11 mouse cellular contexts compared by ENCODE assay signal in genomic region chr11:85323567-85324330, GRCm38 (mm10). TPM values are rescaled to one million over a fixed set of nuclear protein-coding genes. Genes with fewer than 3 reads are reported as not detected.
DNase-seq lines count a peak whose midpoint lies in the region; ATAC-seq lines count a peak whose summit lies in the region.
"Had no signal": no experiment of that assay in that cellular context is flagged by ENCODE, and none has a peak within 500 bp of the region (broad histone marks: within the 10 kb centered on the region; RNA-seq: fewer than 3 reads in every experiment).

No protein-coding gene starts in this region.

- no peak overlapping the region; the same call in 1 of the 2 replicates for H3K27ac ChIP-seq in liver, embryonic 16.5 days (ENCODE audit: low read length)
- no peak overlapping the region for H3K27ac ChIP-seq in midbrain, embryonic 13.5 days
- H3K27ac ChIP-seq in intestine, embryonic 16.5 days (ENCODE audit: low read length) = no peak overlapping the region
- H3K27ac ChIP-seq: hindbrain, postnatal 0 days; limb, embryonic 12.5 days had no signal

- H3K4me1 ChIP-seq in liver, embryonic 16.5 days (ENCODE audit: control insufficient read depth, low read depth, low read length) = peaks cover 8% of the 10 kb centered on the region
- no peaks in the 10 kb centered on the region for H3K4me1 ChIP-seq in midbrain, embryonic 13.5 days (replicated peaks)
- H3K4me1 ChIP-seq in intestine, embryonic 16.5 days (ENCODE audit: control insufficient read depth, insufficient read depth, low read length) = no peaks in the 10 kb centered on the region
- H3K4me1 ChIP-seq: limb, embryonic 12.5 days had no signal

- no peak for ATAC-seq in liver, embryonic 16.5 days (ENCODE audit: low read depth)
- ATAC-seq in midbrain, embryonic 13.5 days = no peak
- no peak for ATAC-seq in intestine, embryonic 16.5 days
- ATAC-seq: hindbrain, postnatal 0 days had no signal

- no peak overlapping the region for H3K9ac ChIP-seq in liver, embryonic 16.5 days (ENCODE audit: low read depth, low read length)
- H3K9ac ChIP-seq in midbrain, embryonic 13.5 days (replicated peaks) = no peak overlapping the region
- no peak overlapping the region for H3K9ac ChIP-seq in intestine, embryonic 16.5 days (ENCODE audit: low read depth, low read length)
- H3K9ac ChIP-seq: limb, embryonic 12.5 days had no signal

- peak; percentile 11 for DNase-seq in thymus, postnatal 25 days
- no peak for DNase-seq in thymus, postnatal 36 days
- peak; percentile 13 for DNase-seq in ZHBTc4 (ENCODE audit: low read depth, low spot score)
- DNase-seq in spleen, postnatal 4 days (ENCODE audit: low spot score in 2 of 2) = no peak
- DNase-seq: cerebellum, adult 11 months; heart, adult 11 months had no signal

- no peaks in the 10 kb centered on the region for H3K9me3 ChIP-seq in liver, embryonic 16.5 days (replicated peaks; ENCODE audit: control insufficient read depth, low read length)
- H3K9me3 ChIP-seq in midbrain, embryonic 13.5 days = no peaks in the 10 kb centered on the region
- H3K9me3 ChIP-seq in intestine, embryonic 16.5 days (ENCODE audit: control insufficient read depth, low read length) = no peaks in the 10 kb centered on the region
- H3K9me3 ChIP-seq: limb, embryonic 12.5 days had no signal

- H3K4me3 ChIP-seq in liver, embryonic 16.5 days (ENCODE audit: low read depth, low read length) = no peak overlapping the region
- H3K4me3 ChIP-seq in midbrain, embryonic 13.5 days (replicated peaks) = no peak overlapping the region
- H3K4me3 ChIP-seq in intestine, embryonic 16.5 days (ENCODE audit: low read length) = no peak overlapping the region
- H3K4me3 ChIP-seq: limb, embryonic 12.5 days had no signal

- peaks cover 4% of the 10 kb centered on the region; the same call in 1 of the 2 replicates for H3K36me3 ChIP-seq in liver, embryonic 16.5 days (ENCODE audit: control insufficient read depth, insufficient read depth)
- peaks cover 8% of the 10 kb centered on the region for H3K36me3 ChIP-seq in midbrain, embryonic 13.5 days
- H3K36me3 ChIP-seq in intestine, embryonic 16.5 days (ENCODE audit: control insufficient read depth, insufficient read depth, low read length) = no peaks in the 10 kb centered on the region

- 0 out of 2 replicates have a peak overlapping the region, but pooled peaks have one; percentile 3 for H3K4me2 ChIP-seq in liver, embryonic 16.5 days (ENCODE audit: low read depth, low read length)
- no peak overlapping the region for H3K4me2 ChIP-seq in midbrain, embryonic 13.5 days (replicated peaks)
- no peak overlapping the region for H3K4me2 ChIP-seq in intestine, embryonic 16.5 days (ENCODE audit: low read depth, low read length)
- H3K4me2 ChIP-seq: limb, embryonic 12.5 days had no signal

- H3K27me3 ChIP-seq in liver, embryonic 16.5 days (ENCODE audit: control insufficient read depth, insufficient read depth, low read depth, low read length) = no peaks in the 10 kb centered on the region
- no peaks in the 10 kb centered on the region for H3K27me3 ChIP-seq in midbrain, embryonic 13.5 days
- H3K27me3 ChIP-seq in intestine, embryonic 16.5 days (replicated peaks; ENCODE audit: control insufficient read depth, insufficient read depth, low read length) = no peaks in the 10 kb centered on the region
- H3K27me3 ChIP-seq: limb, embryonic 12.5 days had no signal

- 41% methylated on average over 9 of the region's 9 CpGs for WGBS in liver, embryonic 16.5 days (ENCODE audit: insufficient replicate concordance)
- 82% methylated on average over 9 of the region's 9 CpGs for WGBS in midbrain, embryonic 13.5 days
- WGBS in intestine, embryonic 16.5 days = 91% methylated on average over 9 of the region's 9 CpGs

RNA-seq across cellular contexts. Expression of gene Ppm1d, which starts 12.7 kb away (rescaled TPM):
- 17.7 and 18.4 TPM in 2 replicates for polyA plus RNA-seq in liver, embryonic 16.5 days (2015; fragmentation: Nextera tagmentation; extraction: Ambion mirVana)
- polyA plus RNA-seq in midbrain, embryonic 13.5 days (2015; fragmentation: Nextera tagmentation; extraction: Ambion mirVana) = 21.1 and 22.8 TPM in 2 replicates
- 8.3 and 8.7 TPM in 2 replicates for polyA plus RNA-seq in intestine, embryonic 16.5 days (2015; fragmentation: Nextera tagmentation; extraction: Ambion mirVana)

RNA-seq across cellular contexts. Expression of gene Bcas3, which starts 29.2 kb away (rescaled TPM):
- 18.7 and 19.1 TPM in 2 replicates for polyA plus RNA-seq in liver, embryonic 16.5 days (2015; fragmentation: Nextera tagmentation; extraction: Ambion mirVana)
- 28.5 and 34.8 TPM in 2 replicates for polyA plus RNA-seq in midbrain, embryonic 13.5 days (2015; fragmentation: Nextera tagmentation; extraction: Ambion mirVana)
- 15.4 and 20.2 TPM in 2 replicates for polyA plus RNA-seq in intestine, embryonic 16.5 days (2015; fragmentation: Nextera tagmentation; extraction: Ambion mirVana)

Comparison
In these comparisons a context has a peak if more than half of its experiments do, and no peak if none do; other contexts are left out.
1. DNase-seq: peak in thymus, postnatal 25 days (single experiment) and ZHBTc4 (single experiment); none in thymus, postnatal 36 days (0 of 2) and spleen, postnatal 4 days (0 of 2).